Mouse (Mus musculus): ENCODE results near the gene Naa15. TPM values are rescaled to one million over a fixed set of nuclear protein-coding genes. Genes with fewer than 3 reads are reported as not detected.

The Naa15 gene
- polyA plus RNA-seq, 1 experiment = 15.0 TPM

GRCm38 (mm10) chr3:51493272-51493838 lies 78.4 kb downstream of the Naa15 start:
- Histone ChIP-seq H3K27ac (ENCODE audit: control insufficient read depth, insufficient read depth, low read depth, low read length) (no peak overlapping the region), H3K4me3 (ENCODE audit: control insufficient read depth, low read depth, low read length) (no peak overlapping the region), H3K36me3 (ENCODE audit: control insufficient read depth, insufficient read depth, low read length) (peaks cover 2% of the 10 kb centered on the region), H3K27me3 (ENCODE audit: control insufficient read depth, insufficient read depth, low read length) (no peaks in the 10 kb centered on the region), H3K4me1 (ENCODE audit: control insufficient read depth, insufficient read depth, low read length) (no peaks in the 10 kb centered on the region)
- TF ChIP-seq POLR2A (IDR thresholded peaks at IDR 0.05; ENCODE audit: control insufficient read depth, low read depth, low read length) (no peak), CTCF (IDR thresholded peaks at IDR 0.05; ENCODE audit: control insufficient read depth, insufficient read depth, insufficient replicate concordance, low read depth, low read length) (no peak)

GRCm38 (mm10) chr3:51494466-51494865 lies 79.5 kb downstream of the Naa15 start:
- H3K27ac ChIP-seq (ENCODE audit: control insufficient read depth, insufficient read depth, low read depth, low read length) = no peak overlapping the region
- H3K36me3 ChIP-seq (ENCODE audit: control insufficient read depth, insufficient read depth, low read length) = peaks cover 2% of the 10 kb centered on the region
- H3K27me3 ChIP-seq (ENCODE audit: control insufficient read depth, insufficient read depth, low read length) = no peaks in the 10 kb centered on the region
- H3K4me1 ChIP-seq (ENCODE audit: control insufficient read depth, insufficient read depth, low read length) = no peaks in the 10 kb centered on the region
- no peak for TF ChIP-seq POLR2A (IDR thresholded peaks at IDR 0.05; ENCODE audit: control insufficient read depth, low read depth, low read length)
- no peak for TF ChIP-seq CTCF (IDR thresholded peaks at IDR 0.05; ENCODE audit: control insufficient read depth, insufficient read depth, insufficient replicate concordance, low read depth, low read length)
- no peak overlapping the region for H3K4me3 ChIP-seq (ENCODE audit: control insufficient read depth, low read depth, low read length)

GRCm38 (mm10) chr3:51495646-51496045 lies 80.7 kb downstream of the Naa15 start:
- Histone ChIP-seq H3K27ac (ENCODE audit: control insufficient read depth, insufficient read depth, low read depth, low read length) (no peak overlapping the region), H3K4me1 (ENCODE audit: control insufficient read depth, insufficient read depth, low read length) (no peaks in the 10 kb centered on the region), H3K36me3 (ENCODE audit: control insufficient read depth, insufficient read depth, low read length) (peaks cover 2% of the 10 kb centered on the region), H3K27me3 (ENCODE audit: control insufficient read depth, insufficient read depth, low read length) (no peaks in the 10 kb centered on the region), H3K4me3 (ENCODE audit: control insufficient read depth, low read depth, low read length) (no peak overlapping the region)
- no peak for TF ChIP-seq POLR2A (IDR thresholded peaks at IDR 0.05; ENCODE audit: control insufficient read depth, low read depth, low read length)
- TF ChIP-seq CTCF (IDR thresholded peaks at IDR 0.05; ENCODE audit: control insufficient read depth, insufficient read depth, insufficient replicate concordance, low read depth, low read length) = no peak

- Histone ChIP-seq H3K27me3 (ENCODE audit: control insufficient read depth, insufficient read depth, low read length) (no peaks in the 10 kb centered on the region), H3K36me3 (ENCODE audit: control insufficient read depth, insufficient read depth, low read length) (peaks cover 2% of the 10 kb centered on the region), H3K4me3 (ENCODE audit: control insufficient read depth, low read depth, low read length) (no peak overlapping the region), H3K4me1 (ENCODE audit: control insufficient read depth, insufficient read depth, low read length) (no peaks in the 10 kb centered on the region), H3K27ac (ENCODE audit: control insufficient read depth, insufficient read depth, low read depth, low read length) (no peak overlapping the region)
- TF ChIP-seq CTCF (IDR thresholded peaks at IDR 0.05; ENCODE audit: control insufficient read depth, insufficient read depth, insufficient replicate concordance, low read depth, low read length) (no peak), POLR2A (IDR thresholded peaks at IDR 0.05; ENCODE audit: control insufficient read depth, low read depth, low read length) (no peak)
These were observed 83.0 kb downstream of the Naa15 start for GRCm38 (mm10) chr3:51497978-51498377.

- Histone ChIP-seq H3K4me3 (ENCODE audit: control insufficient read depth, low read depth, low read length) (no peak overlapping the region), H3K27me3 (ENCODE audit: control insufficient read depth, insufficient read depth, low read length) (no peaks in the 10 kb centered on the region), H3K4me1 (ENCODE audit: control insufficient read depth, insufficient read depth, low read length) (no peaks in the 10 kb centered on the region), H3K27ac (ENCODE audit: control insufficient read depth, insufficient read depth, low read depth, low read length) (no peak overlapping the region), H3K36me3 (ENCODE audit: control insufficient read depth, insufficient read depth, low read length) (peaks cover 2% of the 10 kb centered on the region)
- TF ChIP-seq CTCF (IDR thresholded peaks at IDR 0.05; ENCODE audit: control insufficient read depth, insufficient read depth, insufficient replicate concordance, low read depth, low read length) = no peak
- TF ChIP-seq POLR2A (IDR thresholded peaks at IDR 0.05; ENCODE audit: control insufficient read depth, low read depth, low read length) = no peak
These were observed 83.7 kb downstream of the Naa15 start for GRCm38 (mm10) chr3:51498659-51499058.

- H3K27me3 ChIP-seq (ENCODE audit: control insufficient read depth, insufficient read depth, low read length) = no peaks in the 10 kb centered on the region
- no peaks in the 10 kb centered on the region for H3K36me3 ChIP-seq (ENCODE audit: control insufficient read depth, insufficient read depth, low read length)
- no peak overlapping the region for H3K4me3 ChIP-seq (ENCODE audit: control insufficient read depth, low read depth, low read length)
- no peak for TF ChIP-seq CTCF (IDR thresholded peaks at IDR 0.05; ENCODE audit: control insufficient read depth, insufficient read depth, insufficient replicate concordance, low read depth, low read length)
- no peak for TF ChIP-seq POLR2A (IDR thresholded peaks at IDR 0.05; ENCODE audit: control insufficient read depth, low read depth, low read length)
- no peaks in the 10 kb centered on the region for H3K4me1 ChIP-seq (ENCODE audit: control insufficient read depth, insufficient read depth, low read length)
- H3K27ac ChIP-seq (ENCODE audit: control insufficient read depth, insufficient read depth, low read depth, low read length) = no peak overlapping the region
These were observed 84.9 kb downstream of the Naa15 start for GRCm38 (mm10) chr3:51499876-51500275.

GRCm38 (mm10) chr3:51504385-51504952 lies 89.5 kb downstream of the Naa15 start:
- TF ChIP-seq POLR2A (IDR thresholded peaks at IDR 0.05; ENCODE audit: control insufficient read depth, low read depth, low read length) (no peak), CTCF (IDR thresholded peaks at IDR 0.05; ENCODE audit: control insufficient read depth, insufficient read depth, insufficient replicate concordance, low read depth, low read length) (no peak)
- Histone ChIP-seq H3K4me1 (ENCODE audit: control insufficient read depth, insufficient read depth, low read length) (peaks cover 4% of the 10 kb centered on the region; the same call in 1 of the 2 replicates), H3K27me3 (ENCODE audit: control insufficient read depth, insufficient read depth, low read length) (no peaks in the 10 kb centered on the region), H3K36me3 (ENCODE audit: control insufficient read depth, insufficient read depth, low read length) (no peaks in the 10 kb centered on the region), H3K4me3 (ENCODE audit: control insufficient read depth, low read depth, low read length) (no peak overlapping the region), H3K27ac (ENCODE audit: control insufficient read depth, insufficient read depth, low read depth, low read length) (no peak overlapping the region)
